Mouse (Mus musculus): ENCODE data around the gene Ccdc184.

DNA sequence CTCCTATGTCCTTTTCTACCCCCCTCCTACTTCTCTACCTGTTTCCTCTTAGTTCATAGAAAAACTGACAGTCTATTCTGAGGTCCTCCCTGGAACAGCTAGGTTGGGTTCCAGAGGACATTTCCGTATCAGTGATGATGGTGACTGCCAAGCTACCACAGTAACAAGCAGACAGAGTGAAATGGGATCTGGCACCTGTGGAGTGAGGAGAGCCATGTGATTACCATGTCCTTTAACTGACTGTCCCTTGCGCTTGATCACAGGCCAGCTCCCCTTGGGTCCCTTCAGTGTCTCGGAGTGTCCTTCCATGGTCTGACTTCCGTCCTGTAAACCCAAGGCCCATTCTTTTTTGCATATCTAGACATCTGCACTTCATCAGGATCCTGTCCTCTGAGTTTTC is 36.0 kb upstream of the Ccdc184 start:
- TF ChIP-seq CTCF (IDR thresholded peaks at IDR 0.05; ENCODE audit: borderline replicate concordance, insufficient read depth, low read depth, low read length) (no peak), POLR2A (IDR thresholded peaks at IDR 0.05; ENCODE audit: borderline replicate concordance, insufficient read depth, low read length) (no peak)

All from cerebellum, adult 2 months (tissue).